Mouse (Mus musculus) lung, postnatal 0 days (tissue): ENCODE data around the gene Usp48.

Experiments
- CTCF ChIP-seq: IDR thresholded peaks from 2 replicates; pipeline ENCODE4 v1.5.1; 2016; ENCODE audit warnings: antibody characterized with exemption, mild to moderate bottlenecking
- EP300 ChIP-seq: IDR thresholded peaks from 2 replicates; pipeline ENCODE4 v1.6.1; 2016; ENCODE audit warnings: antibody characterized with exemption, mild to moderate bottlenecking, control low read depth

DNA sequence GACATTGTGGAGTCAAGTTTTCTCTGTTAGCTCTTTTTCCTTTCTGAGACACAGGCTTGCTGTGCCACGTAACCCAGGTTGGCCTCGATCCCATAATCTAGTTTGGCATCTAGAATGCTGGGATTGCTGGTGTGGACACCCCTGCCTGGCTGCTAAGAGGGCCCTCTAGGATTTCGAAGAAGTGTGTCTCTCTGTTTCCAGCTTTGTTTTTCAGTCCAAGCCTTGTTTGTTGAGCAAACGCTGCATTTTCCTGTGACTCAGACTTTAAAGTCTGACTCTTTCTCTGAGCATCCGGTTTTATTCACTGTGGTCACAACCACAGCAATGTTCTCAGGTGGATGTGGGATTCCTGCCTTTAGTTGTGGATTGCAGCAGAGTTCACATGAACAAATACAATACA is 48.0 kb downstream of the Usp48 start:
- TF ChIP-seq EP300, result no peak
- no peak for TF ChIP-seq CTCF
